Mouse (Mus musculus) heart, embryonic 16.5 days (tissue): ENCODE results near the gene Farp2. TPM values are rescaled to one million over a fixed set of nuclear protein-coding genes. Genes with fewer than 3 reads are reported as not detected.

Source experiments
- ATAC-seq: fragments of 200-750 bp; cut with Nextera tagmentation; replicated peaks from 2 replicates; pipeline ENCODE4 v1.8.0; 2017; ENCODE audit warnings: moderate number of reproducible peaks; ENCODE audit not compliant: insufficient read depth, low FRiP score; ENCODE audit errors: extremely low read depth
- H3K27ac ChIP-seq: fragments of 300-500 bp; sonication (generic); 2 replicates; pipeline ENCODE4 v1.5.1; 2014; ENCODE audit warnings: mild to moderate bottlenecking, low read length, control low read depth, moderate library complexity
- H3K27me3 ChIP-seq: fragments of 300-500 bp; sonication (generic); 2 replicates; pipeline ENCODE4 v1.6.1; 2014; ENCODE audit warnings: low read length, mixed read lengths; ENCODE audit not compliant: control insufficient read depth, insufficient read depth
- H3K36me3 ChIP-seq: fragments of 300-500 bp; sonication (generic); 2 replicates; pipeline ENCODE4 v1.6.1; 2014; ENCODE audit not compliant: control insufficient read depth, insufficient read depth
- H3K4me1 ChIP-seq: fragments of 300-500 bp; sonication (generic); 2 replicates; pipeline ENCODE4 v1.6.1; 2014; ENCODE audit warnings: low read length, mixed read lengths; ENCODE audit not compliant: control insufficient read depth, insufficient read depth
- H3K4me2 ChIP-seq: fragments of 300-500 bp; sonication (generic); 2 replicates; pipeline ENCODE4 v1.6.1; 2014; ENCODE audit warnings: low read depth, mild to moderate bottlenecking, control low read depth, low read length
- H3K4me3 ChIP-seq: fragments of 300-500 bp; sonication (generic); 2 replicates; pipeline ENCODE4 v1.5.1; 2014; ENCODE audit warnings: mild to moderate bottlenecking, control low read depth, low read length
- H3K9ac ChIP-seq: fragments of 300-500 bp; sonication (generic); 2 replicates; pipeline ENCODE4 v1.6.1; 2014; ENCODE audit warnings: low read length, control low read depth
- H3K9me3 ChIP-seq: fragments of 300-500 bp; sonication (generic); replicated peaks from 2 replicates; pipeline ENCODE4 v1.6.1; 2016; ENCODE audit warnings: low read length; ENCODE audit not compliant: control insufficient read depth
- WGBS: fragments of 180-500 bp; shearing (Covaris S2); extraction: QIAGEN DNeasy Blood & Tissue Kit; methylation state at CpG from one replicate; pipeline ENCODE4 v1.1.7; 2014; 5-methylcytosine and 5-hydroxymethylcytosine counted together
- polyA plus RNA-seq: library from polyadenylated mRNA; unstranded; fragments of >200 nt; fragmentation: Nextera tagmentation; extraction: Ambion mirVana; gene quantifications from 2 replicates; pipeline ENCODE4 v1.2.1, GENCODE M21; 2015

Gene Farp2
- polyA plus RNA-seq, result 3.8 and 4.5 TPM in 2 replicates

GRCm38 (mm10) chr1:93511585-93512350 lies at the start of gene Farp2:
Gene Farp2 (plus strand): TSS chr1:93512079.
- peak within 1 kb of the TSS; percentile 86 for H3K4me2 ChIP-seq
- H3K9me3 ChIP-seq, result no peaks in the 10 kb centered on the region
- peaks cover 3% of the 10 kb centered on the region; the same call in 1 of the 2 replicates for H3K36me3 ChIP-seq
- H3K9ac ChIP-seq, result peak within 1 kb of the TSS; percentile 86
- H3K27ac ChIP-seq, result peak within 1 kb of the TSS; percentile 81
- peaks cover 9% of the 10 kb centered on the region for H3K4me1 ChIP-seq
- under 1% methylated on average over 66 of the region's 71 CpGs for WGBS
- H3K4me3 ChIP-seq, result peak within 1 kb of the TSS; percentile 74
- H3K27me3 ChIP-seq, result no peaks in the 10 kb centered on the region
- peak; percentile 98 for ATAC-seq

- Histone ChIP-seq H3K4me2 (no peak overlapping the region), H3K27ac (no peak overlapping the region), H3K27me3 (no peaks in the 10 kb centered on the region), H3K9ac (no peak overlapping the region), H3K4me1 (no peaks in the 10 kb centered on the region; the same call in 1 of the 2 replicates), H3K9me3 (no peaks in the 10 kb centered on the region), H3K36me3 (no peaks in the 10 kb centered on the region), H3K4me3 (no peak overlapping the region)
- ATAC-seq, result no peak
Measured at GRCm38 (mm10) chr1:93465066-93465465, 46.8 kb upstream of the Farp2 start.

- Histone ChIP-seq H3K4me2 (no peak overlapping the region), H3K4me1 (peaks cover 2% of the 10 kb centered on the region; the same call in 1 of the 2 replicates), H3K4me3 (no peak overlapping the region), H3K27ac (no peak overlapping the region), H3K9ac (no peak overlapping the region), H3K27me3 (no peaks in the 10 kb centered on the region), H3K9me3 (no peaks in the 10 kb centered on the region), H3K36me3 (no peaks in the 10 kb centered on the region)
- ATAC-seq, result peak; percentile 49; the same call in 1 of the 2 replicates
Measured at GRCm38 (mm10) chr1:93465746-93466145, 46.1 kb upstream of the Farp2 start.

- no peak overlapping the region for H3K27ac ChIP-seq
- H3K4me1 ChIP-seq, result peaks cover 4% of the 10 kb centered on the region; the same call in 1 of the 2 replicates
- ATAC-seq, result no peak
- H3K4me2 ChIP-seq, result no peak overlapping the region
- 76% methylated on average over 4 of the region's 4 CpGs for WGBS
- H3K27me3 ChIP-seq, result no peaks in the 10 kb centered on the region
- no peaks in the 10 kb centered on the region for H3K9me3 ChIP-seq
- no peaks in the 10 kb centered on the region for H3K36me3 ChIP-seq
- no peak overlapping the region for H3K9ac ChIP-seq
- no peak overlapping the region for H3K4me3 ChIP-seq
Measured at GRCm38 (mm10) chr1:93468626-93469025, 43.3 kb upstream of the Farp2 start.

GRCm38 (mm10) chr1:93475694-93476093 lies 36.2 kb upstream of the Farp2 start:
- 87% methylated on average over 3 of the region's 3 CpGs for WGBS
- Histone ChIP-seq H3K4me3 (no peak overlapping the region), H3K4me2 (no peak overlapping the region), H3K4me1 (peaks cover 11% of the 10 kb centered on the region), H3K27me3 (no peaks in the 10 kb centered on the region), H3K36me3 (no peaks in the 10 kb centered on the region), H3K27ac (no peak overlapping the region), H3K9me3 (no peaks in the 10 kb centered on the region), H3K9ac (no peak overlapping the region)
- ATAC-seq, result no peak

- no peaks in the 10 kb centered on the region for H3K36me3 ChIP-seq
- peak overlapping the region; percentile 97 for H3K4me3 ChIP-seq
- H3K9ac ChIP-seq, result peak overlapping the region; percentile 88
- peak; percentile 96 for ATAC-seq
- H3K9me3 ChIP-seq, result no peaks in the 10 kb centered on the region
- no peaks in the 10 kb centered on the region for H3K27me3 ChIP-seq
- under 1% methylated on average over 41 of the region's 41 CpGs for WGBS
- H3K4me1 ChIP-seq, result peaks cover 14% of the 10 kb centered on the region
- peak overlapping the region; percentile 70 for H3K4me2 ChIP-seq
- H3K27ac ChIP-seq, result peak overlapping the region; percentile 98
Measured at GRCm38 (mm10) chr1:93477758-93478585, 33.9 kb upstream of the Farp2 start.

- H3K27ac ChIP-seq, result peak within 1 kb of the TSS; percentile 98
- WGBS, result under 1% methylated on average over 69 of the region's 74 CpGs
- ATAC-seq, result peak; percentile 94
- H3K4me3 ChIP-seq, result peak within 1 kb of the TSS; percentile 97
- H3K36me3 ChIP-seq, result no peaks in the 10 kb centered on the region
- H3K9me3 ChIP-seq, result no peaks in the 10 kb centered on the region
- H3K4me2 ChIP-seq, result peak within 1 kb of the TSS; percentile 70
- peaks cover 13% of the 10 kb centered on the region for H3K4me1 ChIP-seq
- no peaks in the 10 kb centered on the region for H3K27me3 ChIP-seq
- peak within 1 kb of the TSS; percentile 88 for H3K9ac ChIP-seq
Measured at GRCm38 (mm10) chr1:93478586-93479475, 33.0 kb upstream of the Farp2 start, which contains the start of gene Hdlbp. Gene Hdlbp (minus strand): TSS chr1:93478815.

GRCm38 (mm10) chr1:93479476-93480083 lies 32.3 kb upstream of the Farp2 start:
- Histone ChIP-seq H3K9me3 (no peaks in the 10 kb centered on the region), H3K36me3 (no peaks in the 10 kb centered on the region), H3K4me3 (peak overlapping the region; percentile 97), H3K27me3 (no peaks in the 10 kb centered on the region), H3K27ac (peak overlapping the region; percentile 93), H3K4me2 (peak overlapping the region; percentile 64), H3K4me1 (peaks cover 14% of the 10 kb centered on the region), H3K9ac (peak overlapping the region; percentile 87)
- WGBS, result 3% methylated on average over 23 of the region's 23 CpGs
- no peak for ATAC-seq
